Mouse (Mus musculus) lung, embryonic 16.5 days (tissue): ENCODE measurements around the gene Pcgf2. TPM values are rescaled to one million over a fixed set of nuclear protein-coding genes. Genes with fewer than 3 reads are reported as not detected.

Experiments
- ATAC-seq: fragments of 200-750 bp; cut with Nextera tagmentation; 2 replicates; pipeline ENCODE4 v1.8.0; 2017; ENCODE audit warnings: low read depth, mild to moderate bottlenecking, moderate library complexity
- H3K27ac ChIP-seq: fragments of 300-500 bp; sonication (generic); 2 replicates; pipeline ENCODE4 v1.5.1; 2014; ENCODE audit warnings: mild to moderate bottlenecking, control low read depth, low read length
- H3K27me3 ChIP-seq: fragments of 300-500 bp; sonication (generic); 2 replicates; pipeline ENCODE4 v1.6.1; 2014; ENCODE audit warnings: low read depth, low read length, mixed read lengths; ENCODE audit not compliant: control insufficient read depth, insufficient read depth
- H3K36me3 ChIP-seq: fragments of 300-500 bp; sonication (generic); 2 replicates; pipeline ENCODE4 v1.6.1; 2014; ENCODE audit warnings: low read length; ENCODE audit not compliant: control insufficient read depth, insufficient read depth
- H3K4me1 ChIP-seq: fragments of 300-500 bp; sonication (generic); replicated peaks from 2 replicates; pipeline ENCODE4 v1.6.1; 2014; ENCODE audit warnings: low read length, mixed read lengths; ENCODE audit not compliant: control insufficient read depth, insufficient read depth
- H3K4me2 ChIP-seq: fragments of 300-500 bp; sonication (generic); 2 replicates; pipeline ENCODE4 v1.6.1; 2014; ENCODE audit warnings: low read depth, low read length, control low read depth
- H3K4me3 ChIP-seq: fragments of 300-500 bp; sonication (generic); 2 replicates; pipeline ENCODE4 v1.5.1; 2014; ENCODE audit warnings: mild to moderate bottlenecking, low read length, control low read depth
- H3K9ac ChIP-seq: fragments of 300-500 bp; sonication (generic); 2 replicates; pipeline ENCODE4 v1.6.1; 2014; ENCODE audit warnings: low read length, control low read depth
- H3K9me3 ChIP-seq: fragments of 300-500 bp; sonication (generic); 2 replicates; pipeline ENCODE4 v1.6.1; 2016; ENCODE audit warnings: low read length; ENCODE audit not compliant: control insufficient read depth
- WGBS: fragments of 180-500 bp; shearing (Covaris S2); extraction: QIAGEN DNeasy Blood & Tissue Kit; methylation state at CpG from one replicate; pipeline ENCODE4 v1.1.7; 2014; 5-methylcytosine and 5-hydroxymethylcytosine counted together
- polyA plus RNA-seq: library from polyadenylated mRNA; unstranded; fragments of >200 nt; fragmentation: Nextera tagmentation; extraction: Ambion mirVana; gene quantifications from 2 replicates; pipeline ENCODE4 v1.2.1, GENCODE M21; 2015

Gene Pcgf2
- polyA plus RNA-seq, 1 experiment from 2014 or later: 16.2 TPM

GRCm38 (mm10) chr11:97686322-97686908 lies 13.9 kb downstream of the Pcgf2 start:
- H3K4me1 ChIP-seq: peaks cover 40% of the 10 kb centered on the region
- H3K9ac ChIP-seq: peak overlapping the region; percentile 63
- peaks cover 23% of the 10 kb centered on the region for H3K36me3 ChIP-seq
- no peak for ATAC-seq
- H3K4me2 ChIP-seq: peak overlapping the region; percentile 70
- 52% methylated on average over 11 of the region's 11 CpGs for WGBS
- H3K27me3 ChIP-seq: no peaks in the 10 kb centered on the region
- H3K4me3 ChIP-seq: peak overlapping the region; percentile 43
- H3K27ac ChIP-seq: peak overlapping the region; percentile 47; the same call in 1 of the 2 replicates
- H3K9me3 ChIP-seq: no peaks in the 10 kb centered on the region

DNA sequence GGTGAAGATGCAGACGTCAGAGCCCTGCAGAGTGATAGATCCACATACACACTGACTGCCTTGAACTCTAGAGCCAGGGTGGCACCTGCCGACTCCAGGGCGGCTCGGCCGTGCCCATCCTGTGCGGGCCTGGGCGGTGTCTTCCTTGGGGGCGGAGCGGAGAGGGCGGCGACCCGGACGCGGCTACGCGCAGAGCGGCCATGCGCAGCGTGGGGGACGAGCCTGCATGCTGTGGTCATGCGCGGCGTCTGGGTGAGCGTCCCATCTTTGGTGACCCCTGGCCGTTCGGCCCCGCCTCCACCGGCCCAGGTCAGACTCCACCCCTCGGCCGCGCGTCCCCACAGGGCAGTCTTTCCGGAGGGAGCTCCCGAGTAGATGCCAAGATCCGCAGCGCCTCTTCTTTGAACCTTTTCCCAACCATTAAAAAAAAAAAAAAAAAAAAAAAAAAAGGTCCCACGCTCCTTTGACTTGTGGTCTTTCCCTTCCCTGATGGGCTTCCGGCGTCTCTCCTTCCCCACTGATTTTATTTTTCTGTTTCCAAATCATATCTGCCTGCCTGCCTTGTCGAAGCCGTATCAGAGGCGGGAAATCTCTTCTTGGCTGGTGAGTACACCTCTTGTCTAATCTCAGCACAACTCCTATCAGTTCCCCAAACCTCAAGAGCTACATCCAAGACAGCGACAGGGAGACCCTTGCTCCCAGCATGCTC lies 14.5 kb downstream of the Pcgf2 start, which contains the start of gene Cisd3:
Gene Cisd3, plus strand, starts transcription at position 214 of the 709 bp plus-strand sequence.
- Histone ChIP-seq H3K4me2 (peak within 1 kb of the TSS; percentile 70), H3K9me3 (no peaks in the 10 kb centered on the region), H3K36me3 (peaks cover 16% of the 10 kb centered on the region), H3K4me3 (peak within 1 kb of the TSS; percentile 43), H3K27ac (peak within 1 kb of the TSS; percentile 69), H3K27me3 (no peaks in the 10 kb centered on the region), H3K9ac (peak within 1 kb of the TSS; percentile 63), H3K4me1 (peaks cover 43% of the 10 kb centered on the region)
- peak; percentile 86 for ATAC-seq
- WGBS: under 1% methylated on average over 43 of the region's 43 CpGs

DNA sequence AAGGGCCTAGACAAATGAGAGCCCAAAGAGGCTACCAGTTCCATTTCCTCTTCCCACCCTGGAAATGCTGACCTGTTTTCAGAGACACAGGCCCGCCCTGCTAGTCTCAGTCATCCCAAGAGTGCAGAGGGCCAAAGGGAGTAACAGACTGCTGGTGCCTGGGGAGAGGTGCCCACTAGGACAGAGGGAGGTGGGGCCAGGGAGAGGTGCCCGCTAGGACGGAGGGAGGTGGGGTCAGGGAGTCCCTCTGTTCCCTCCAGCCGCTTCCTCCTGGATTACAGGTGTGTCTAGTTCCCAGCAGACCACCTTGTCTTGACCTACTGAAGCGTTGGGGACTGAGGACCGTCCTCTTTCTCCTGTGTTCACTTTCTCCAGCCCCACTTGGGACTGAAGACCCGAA lies 15.5 kb downstream of the Pcgf2 start:
- H3K27ac ChIP-seq: peak overlapping the region; percentile 69
- no peak for ATAC-seq
- H3K4me3 ChIP-seq: no peak overlapping the region
- peaks cover 50% of the 10 kb centered on the region for H3K4me1 ChIP-seq
- H3K9me3 ChIP-seq: no peaks in the 10 kb centered on the region
- peaks cover 15% of the 10 kb centered on the region for H3K36me3 ChIP-seq
- WGBS: 28% methylated on average over 7 of the region's 7 CpGs
- H3K9ac ChIP-seq: no peak overlapping the region
- H3K27me3 ChIP-seq: no peaks in the 10 kb centered on the region
- no peak overlapping the region for H3K4me2 ChIP-seq

GRCm38 (mm10) chr11:97684063-97684680 lies 16.1 kb downstream of the Pcgf2 start:
- 72% methylated on average over 6 of the region's 6 CpGs for WGBS
- Histone ChIP-seq H3K36me3 (peaks cover 20% of the 10 kb centered on the region), H3K4me2 (no peak overlapping the region), H3K27me3 (no peaks in the 10 kb centered on the region), H3K27ac (peak overlapping the region; percentile 69; the same call in 1 of the 2 replicates), H3K9ac (no peak overlapping the region), H3K4me1 (peaks cover 50% of the 10 kb centered on the region), H3K9me3 (no peaks in the 10 kb centered on the region), H3K4me3 (no peak overlapping the region)
- ATAC-seq: no peak

DNA sequence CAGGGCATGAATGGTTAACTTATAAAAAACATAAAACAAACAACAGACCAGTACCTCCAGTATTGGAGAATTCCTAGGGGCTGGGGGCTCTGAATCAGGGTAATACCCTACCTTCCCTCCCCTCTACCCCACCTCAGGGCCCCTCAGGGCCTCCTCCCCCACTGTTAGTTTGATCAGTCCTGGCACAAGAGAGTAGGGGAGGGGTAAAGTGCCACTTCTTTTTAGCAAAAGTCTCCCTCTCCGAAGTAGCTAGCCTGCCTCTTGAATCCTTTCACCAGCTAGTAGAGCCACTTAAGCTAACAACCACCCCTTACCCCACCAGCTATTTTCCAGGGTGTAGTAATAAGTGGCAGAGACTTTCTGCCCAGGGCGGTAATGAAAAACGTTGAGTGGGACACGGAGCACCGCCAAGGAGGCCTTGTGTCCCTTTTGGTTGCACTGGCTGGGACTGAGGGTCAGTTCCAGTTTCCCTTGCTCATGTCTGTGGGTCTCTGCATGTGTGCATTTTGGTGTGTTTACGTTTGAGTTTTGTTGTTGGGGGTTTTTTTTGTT lies 17.7 kb downstream of the Pcgf2 start:
- Histone ChIP-seq H3K9me3 (no peaks in the 10 kb centered on the region), H3K9ac (no peak overlapping the region), H3K4me3 (no peak overlapping the region), H3K27me3 (no peaks in the 10 kb centered on the region), H3K4me2 (peak overlapping the region; percentile 22; the same call in 1 of the 2 replicates), H3K27ac (peak overlapping the region; percentile 92), H3K4me1 (peaks cover 50% of the 10 kb centered on the region), H3K36me3 (peaks cover 21% of the 10 kb centered on the region)
- peak; percentile 62 for ATAC-seq
- 53% methylated on average over 6 of the region's 6 CpGs for WGBS

GRCm38 (mm10) chr11:97680430-97680829 lies 19.9 kb downstream of the Pcgf2 start:
- Histone ChIP-seq H3K4me1 (peaks cover 44% of the 10 kb centered on the region), H3K9ac (peak overlapping the region; percentile 40; the same call in 1 of the 2 replicates), H3K27me3 (no peaks in the 10 kb centered on the region), H3K27ac (peak overlapping the region; percentile 65), H3K36me3 (peaks cover 21% of the 10 kb centered on the region), H3K9me3 (no peaks in the 10 kb centered on the region), H3K4me2 (0 out of 2 replicates have a peak overlapping the region, but pooled peaks have one; percentile 14), H3K4me3 (no peak overlapping the region)
- ATAC-seq: 0 out of 2 replicates have a peak, but pooled peaks have one; percentile 26
- WGBS: 54% methylated on average over 12 of the region's 12 CpGs

- Histone ChIP-seq H3K27me3 (no peaks in the 10 kb centered on the region), H3K4me1 (peaks cover 26% of the 10 kb centered on the region), H3K36me3 (peaks cover 40% of the 10 kb centered on the region), H3K4me3 (no peak overlapping the region), H3K27ac (no peak overlapping the region), H3K9me3 (no peaks in the 10 kb centered on the region), H3K4me2 (no peak overlapping the region), H3K9ac (0 out of 2 replicates have a peak overlapping the region, but pooled peaks have one; percentile 37)
- no peak for ATAC-seq
- 80% methylated on average over 15 of the region's 15 CpGs for WGBS
Observed at GRCm38 (mm10) chr11:97678301-97678700, 22.0 kb downstream of the Pcgf2 start.

DNA sequence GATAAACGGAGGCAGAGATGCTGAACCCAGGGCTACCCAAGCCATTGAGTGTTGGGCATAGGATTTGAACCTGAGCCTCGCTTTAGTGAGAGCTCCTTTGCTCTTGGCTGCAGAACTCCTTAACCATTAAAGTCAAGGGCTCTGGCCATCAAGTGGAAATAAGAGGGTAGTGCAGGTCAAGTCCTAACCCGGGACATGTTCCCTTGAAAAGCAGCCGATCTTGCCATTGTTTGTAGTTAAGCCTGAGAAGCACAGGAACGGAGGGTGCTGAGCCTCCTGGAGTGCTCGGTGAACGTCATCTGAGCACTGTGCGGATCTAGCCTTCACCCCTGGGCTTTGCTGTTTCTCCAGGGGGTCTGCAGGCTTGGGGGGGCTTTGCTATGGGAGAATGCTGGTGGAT lies 22.5 kb downstream of the Pcgf2 start:
- 56% methylated on average over 8 of the region's 8 CpGs for WGBS
- H3K4me3 ChIP-seq: no peak overlapping the region
- ATAC-seq: no peak
- no peak overlapping the region for H3K27ac ChIP-seq
- no peak overlapping the region for H3K9ac ChIP-seq
- H3K9me3 ChIP-seq: no peaks in the 10 kb centered on the region
- no peaks in the 10 kb centered on the region for H3K27me3 ChIP-seq
- peaks cover 23% of the 10 kb centered on the region for H3K4me1 ChIP-seq
- H3K36me3 ChIP-seq: peaks cover 43% of the 10 kb centered on the region
- no peak overlapping the region for H3K4me2 ChIP-seq

DNA sequence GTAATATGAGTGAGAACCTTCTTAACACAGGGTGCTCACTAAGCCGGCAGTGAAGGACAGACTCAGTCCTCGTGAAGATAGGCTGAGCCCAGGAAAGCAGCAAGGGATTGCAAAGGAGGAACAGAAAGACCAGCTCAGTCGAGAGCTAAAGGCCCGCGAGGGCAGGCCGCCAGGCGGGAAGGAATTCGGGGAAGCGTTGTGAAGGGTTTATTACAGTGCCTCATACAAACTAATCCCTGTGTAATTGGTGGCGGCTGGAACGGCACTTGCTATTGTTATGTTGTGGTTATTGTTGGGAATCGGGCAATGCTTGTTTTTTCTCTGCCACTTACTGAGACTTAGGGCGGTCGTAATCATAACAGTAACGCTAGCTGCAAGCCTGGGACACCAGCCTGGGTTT lies 22.9 kb downstream of the Pcgf2 start:
- Histone ChIP-seq H3K4me3 (no peak overlapping the region), H3K27me3 (no peaks in the 10 kb centered on the region), H3K4me2 (no peak overlapping the region), H3K9ac (no peak overlapping the region), H3K36me3 (peaks cover 43% of the 10 kb centered on the region), H3K27ac (no peak overlapping the region), H3K9me3 (no peaks in the 10 kb centered on the region), H3K4me1 (peaks cover 23% of the 10 kb centered on the region)
- ATAC-seq: no peak
- 59% methylated on average over 15 of the region's 15 CpGs for WGBS
